Mouse (Mus musculus): ENCODE results near the gene Ralgps1. TPM values are rescaled to one million over a fixed set of nuclear protein-coding genes. Genes with fewer than 3 reads are reported as not detected.
"Not testable (repeated sequence)": the region's sequence is repeated elsewhere in the genome, so short reads cannot be mapped to it uniquely, and the experiment has no call there.

The Ralgps1 gene
- polyA plus RNA-seq, 1 experiment from 2014 or later, result 19.5 TPM

- H3K4me1 ChIP-seq (replicated peaks; ENCODE audit: control insufficient read depth, insufficient read depth, low read length), result no peaks in the 10 kb centered on the region
- WGBS, result 79% methylated on average over 8 of the region's 8 CpGs
- no peaks in the 10 kb centered on the region for H3K9me3 ChIP-seq (ENCODE audit: control insufficient read depth, low read length)
- H3K27ac ChIP-seq (ENCODE audit: low read depth, low read length), result no peak overlapping the region
- no peaks in the 10 kb centered on the region for H3K27me3 ChIP-seq (ENCODE audit: control insufficient read depth, insufficient read depth, low read length)
- no peaks in the 10 kb centered on the region for H3K36me3 ChIP-seq (ENCODE audit: control insufficient read depth, insufficient read depth, low read length)
- no peak overlapping the region for H3K4me2 ChIP-seq (ENCODE audit: low read depth, low read length, severe bottlenecking)
- DNase-seq (ENCODE audit: low spot score) (no peak), ATAC-seq (replicated peaks; ENCODE audit: low FRiP score) (no peak)
- no peak overlapping the region for H3K9ac ChIP-seq (ENCODE audit: low read length)
- no peak overlapping the region for H3K4me3 ChIP-seq (ENCODE audit: low read depth, low read length)
Observed at GRCm38 (mm10) chr2:33323799-33324595, 47.3 kb downstream of the Ralgps1 start.

GRCm38 (mm10) chr2:33323043-33323625, 48.2 kb downstream of the Ralgps1 start:
- H3K4me3 ChIP-seq (ENCODE audit: low read depth, low read length); H3K36me3 ChIP-seq (ENCODE audit: control insufficient read depth, insufficient read depth, low read length); DNase-seq (ENCODE audit: low spot score); H3K9me3 ChIP-seq (ENCODE audit: control insufficient read depth, low read length); H3K4me2 ChIP-seq (ENCODE audit: low read depth, low read length, severe bottlenecking); H3K9ac ChIP-seq (ENCODE audit: low read length); H3K27me3 ChIP-seq (ENCODE audit: control insufficient read depth, insufficient read depth, low read length); H3K4me1 ChIP-seq (replicated peaks; ENCODE audit: control insufficient read depth, insufficient read depth, low read length); H3K27ac ChIP-seq (ENCODE audit: low read depth, low read length); ATAC-seq (replicated peaks; ENCODE audit: low FRiP score): not testable (repeated sequence)
- 82% methylated on average over 9 of the region's 9 CpGs for WGBS

GRCm38 (mm10) chr2:33321641-33322040, 49.6 kb downstream of the Ralgps1 start:
- Histone ChIP-seq H3K4me1 (replicated peaks; ENCODE audit: control insufficient read depth, insufficient read depth, low read length) (peaks cover 4% of the 10 kb centered on the region), H3K4me2 (ENCODE audit: low read depth, low read length, severe bottlenecking) (no peak overlapping the region), H3K4me3 (ENCODE audit: low read depth, low read length) (no peak overlapping the region), H3K36me3 (ENCODE audit: control insufficient read depth, insufficient read depth, low read length) (no peaks in the 10 kb centered on the region), H3K9me3 (ENCODE audit: control insufficient read depth, low read length) (no peaks in the 10 kb centered on the region), H3K27ac (ENCODE audit: low read depth, low read length) (no peak overlapping the region), H3K27me3 (ENCODE audit: control insufficient read depth, insufficient read depth, low read length) (no peaks in the 10 kb centered on the region), H3K9ac (ENCODE audit: low read length) (no peak overlapping the region)
- DNase-seq (ENCODE audit: low spot score) (no peak), ATAC-seq (replicated peaks; ENCODE audit: low FRiP score) (no peak)
- WGBS, result 78% methylated on average over 2 of the region's 2 CpGs

- Histone ChIP-seq H3K4me2 (ENCODE audit: low read depth, low read length, severe bottlenecking) (no peak overlapping the region), H3K27me3 (ENCODE audit: control insufficient read depth, insufficient read depth, low read length) (no peaks in the 10 kb centered on the region), H3K9ac (ENCODE audit: low read length) (no peak overlapping the region), H3K27ac (ENCODE audit: low read depth, low read length) (no peak overlapping the region), H3K36me3 (ENCODE audit: control insufficient read depth, insufficient read depth, low read length) (no peaks in the 10 kb centered on the region), H3K9me3 (ENCODE audit: control insufficient read depth, low read length) (no peaks in the 10 kb centered on the region), H3K4me1 (replicated peaks; ENCODE audit: control insufficient read depth, insufficient read depth, low read length) (peaks cover 8% of the 10 kb centered on the region), H3K4me3 (ENCODE audit: low read depth, low read length) (no peak overlapping the region)
- ATAC-seq (replicated peaks; ENCODE audit: low FRiP score) (no peak), DNase-seq (ENCODE audit: low spot score) (no peak)
- 83% methylated on average over 2 of the region's 2 CpGs for WGBS
Observed at GRCm38 (mm10) chr2:33321031-33321430, 50.3 kb downstream of the Ralgps1 start.

- Histone ChIP-seq H3K4me2 (ENCODE audit: low read depth, low read length, severe bottlenecking) (no peak overlapping the region), H3K9ac (ENCODE audit: low read length) (no peak overlapping the region), H3K27ac (ENCODE audit: low read depth, low read length) (no peak overlapping the region), H3K27me3 (ENCODE audit: control insufficient read depth, insufficient read depth, low read length) (no peaks in the 10 kb centered on the region), H3K4me1 (replicated peaks; ENCODE audit: control insufficient read depth, insufficient read depth, low read length) (peaks cover 8% of the 10 kb centered on the region), H3K36me3 (ENCODE audit: control insufficient read depth, insufficient read depth, low read length) (no peaks in the 10 kb centered on the region), H3K4me3 (ENCODE audit: low read depth, low read length) (no peak overlapping the region), H3K9me3 (ENCODE audit: control insufficient read depth, low read length) (no peaks in the 10 kb centered on the region)
- 57% methylated on average over 3 of the region's 3 CpGs for WGBS
- no peak for ATAC-seq (replicated peaks; ENCODE audit: low FRiP score)
- no peak for DNase-seq (ENCODE audit: low spot score)
Observed at GRCm38 (mm10) chr2:33320568-33320967, 50.7 kb downstream of the Ralgps1 start.

- Histone ChIP-seq H3K9me3 (ENCODE audit: control insufficient read depth, low read length) (no peaks in the 10 kb centered on the region), H3K4me3 (ENCODE audit: low read depth, low read length) (no peak overlapping the region), H3K9ac (ENCODE audit: low read length) (no peak overlapping the region), H3K27me3 (ENCODE audit: control insufficient read depth, insufficient read depth, low read length) (no peaks in the 10 kb centered on the region), H3K36me3 (ENCODE audit: control insufficient read depth, insufficient read depth, low read length) (no peaks in the 10 kb centered on the region), H3K27ac (ENCODE audit: low read depth, low read length) (no peak overlapping the region), H3K4me1 (replicated peaks; ENCODE audit: control insufficient read depth, insufficient read depth, low read length) (peaks cover 8% of the 10 kb centered on the region), H3K4me2 (ENCODE audit: low read depth, low read length, severe bottlenecking) (no peak overlapping the region)
- 93% methylated on average over 1 of the region's 1 CpGs for WGBS
- no peak for DNase-seq (ENCODE audit: low spot score)
- ATAC-seq (replicated peaks; ENCODE audit: low FRiP score), result no peak
Observed at GRCm38 (mm10) chr2:33319934-33320333, 51.4 kb downstream of the Ralgps1 start.

- Histone ChIP-seq H3K9ac (ENCODE audit: low read length) (no peak overlapping the region), H3K4me2 (ENCODE audit: low read depth, low read length, severe bottlenecking) (no peak overlapping the region), H3K4me1 (replicated peaks; ENCODE audit: control insufficient read depth, insufficient read depth, low read length) (peaks cover 8% of the 10 kb centered on the region), H3K36me3 (ENCODE audit: control insufficient read depth, insufficient read depth, low read length) (no peaks in the 10 kb centered on the region), H3K9me3 (ENCODE audit: control insufficient read depth, low read length) (no peaks in the 10 kb centered on the region), H3K4me3 (ENCODE audit: low read depth, low read length) (no peak overlapping the region), H3K27ac (ENCODE audit: low read depth, low read length) (no peak overlapping the region), H3K27me3 (ENCODE audit: control insufficient read depth, insufficient read depth, low read length) (no peaks in the 10 kb centered on the region)
- ATAC-seq (replicated peaks; ENCODE audit: low FRiP score) (no peak), DNase-seq (ENCODE audit: low spot score) (no peak)
- WGBS, result 88% methylated on average over 5 of the region's 5 CpGs
Observed at GRCm38 (mm10) chr2:33319455-33319854, 51.8 kb downstream of the Ralgps1 start.

- no peak for DNase-seq (ENCODE audit: low spot score)
- H3K4me3 ChIP-seq (ENCODE audit: low read depth, low read length), result no peak overlapping the region
- no peaks in the 10 kb centered on the region for H3K27me3 ChIP-seq (ENCODE audit: control insufficient read depth, insufficient read depth, low read length)
- no peaks in the 10 kb centered on the region for H3K9me3 ChIP-seq (ENCODE audit: control insufficient read depth, low read length)
- WGBS, result 74% methylated on average over 8 of the region's 8 CpGs
- peaks cover 8% of the 10 kb centered on the region for H3K4me1 ChIP-seq (replicated peaks; ENCODE audit: control insufficient read depth, insufficient read depth, low read length)
- no peak overlapping the region for H3K27ac ChIP-seq (ENCODE audit: low read depth, low read length)
- no peak for ATAC-seq (replicated peaks; ENCODE audit: low FRiP score)
- no peak overlapping the region for H3K4me2 ChIP-seq (ENCODE audit: low read depth, low read length, severe bottlenecking)
- H3K36me3 ChIP-seq (ENCODE audit: control insufficient read depth, insufficient read depth, low read length), result no peaks in the 10 kb centered on the region
- no peak overlapping the region for H3K9ac ChIP-seq (ENCODE audit: low read length)
Observed at GRCm38 (mm10) chr2:33318491-33318964, 52.8 kb downstream of the Ralgps1 start.

All from forebrain, embryonic 11.5 days (tissue).